Mouse (Mus musculus) kidney, adult 2 months (tissue): ENCODE data around the gene Spata2. TPM values are rescaled to one million over a fixed set of nuclear protein-coding genes. Genes with fewer than 3 reads are reported as not detected.

Source experiments
- DNase-seq: peaks from one replicate; pipeline ENCODE4 v3.0.0; 2021
- H3K27ac ChIP-seq: fragments of 200-500 bp; 2 replicates; pipeline ENCODE4 v1.5.1; 2012; ENCODE audit warnings: low read depth, low read length, control low read depth, inconsistent platforms; ENCODE audit not compliant: insufficient read depth
- H3K27me3 ChIP-seq: fragments of 200-500 bp; replicated peaks from 2 replicates; pipeline ENCODE4 v1.6.1; 2012; ENCODE audit warnings: mild to moderate bottlenecking, moderate library complexity, low read length, inconsistent platforms; ENCODE audit not compliant: control insufficient read depth, insufficient read depth
- H3K36me3 ChIP-seq: fragments of 200-500 bp; 2 replicates; pipeline ENCODE4 v1.6.1; 2012; ENCODE audit warnings: mild to moderate bottlenecking, moderate library complexity, low read length, inconsistent platforms; ENCODE audit not compliant: control insufficient read depth, insufficient read depth
- H3K4me1 ChIP-seq: fragments of 200-500 bp; 2 replicates; pipeline ENCODE4 v1.6.1; 2011; ENCODE audit warnings: low read length; ENCODE audit not compliant: control insufficient read depth, insufficient read depth
- H3K4me3 ChIP-seq: fragments of 200-500 bp; 2 replicates; pipeline ENCODE4 v1.5.1; 2011; ENCODE audit warnings: mild to moderate bottlenecking, low read depth, low read length, control low read depth; ENCODE audit not compliant: insufficient read depth
- CTCF ChIP-seq: fragments of 200-500 bp; conservative IDR thresholded peaks from 2 replicates; pipeline ENCODE4 v1.5.1; 2011; ENCODE audit warnings: low read depth, mild to moderate bottlenecking, control low read depth, low read length, moderate library complexity, mixed read lengths; ENCODE audit not compliant: insufficient read depth, insufficient read length
- POLR2A ChIP-seq: fragments of 200-500 bp; IDR thresholded peaks from one replicate; pipeline ENCODE4 v1.6.1; 2011; ENCODE audit warnings: low read depth, low read length, control low read depth
- WGBS: fragments of 180-500 bp; shearing (Covaris S2); methylation state at CpG from one replicate; pipeline ENCODE4 v1.1.7; 2018; 5-methylcytosine and 5-hydroxymethylcytosine counted together
- polyA plus RNA-seq: library from polyadenylated mRNA; depleted of rRNA; stranded (reverse); fragments of >200 nt; gene quantifications from 2 replicates; pipeline ENCODE4 v1.2.3, GENCODE M21; 2012

Spata2 gene
- polyA plus RNA-seq, 1 experiment, result 26.5 TPM

- WGBS, result 74% methylated on average over 4 of the region's 4 CpGs
- DNase-seq, result no peak
- no peak for TF ChIP-seq CTCF
- TF ChIP-seq POLR2A, result no peak
- Histone ChIP-seq H3K4me3 (no peak overlapping the region), H3K36me3 (peaks cover 4% of the 10 kb centered on the region), H3K27me3 (no peaks in the 10 kb centered on the region), H3K4me1 (peaks cover 42% of the 10 kb centered on the region), H3K27ac (no peak overlapping the region)
Observed at GRCm38 (mm10) chr2:167486573-167486972, 6.1 kb downstream of the Spata2 start.

- Histone ChIP-seq H3K4me3 (no peak overlapping the region), H3K27me3 (no peaks in the 10 kb centered on the region), H3K36me3 (peaks cover 4% of the 10 kb centered on the region), H3K4me1 (peaks cover 35% of the 10 kb centered on the region), H3K27ac (peak overlapping the region; percentile 36)
- peak; percentile 89 for DNase-seq
- 22% methylated on average over 7 of the region's 7 CpGs for WGBS
- TF ChIP-seq CTCF (no peak), POLR2A (no peak)
Observed at GRCm38 (mm10) chr2:167485501-167486377, 6.9 kb downstream of the Spata2 start.

GRCm38 (mm10) chr2:167484932-167485331 lies 7.8 kb downstream of the Spata2 start:
- H3K4me1 ChIP-seq, result peaks cover 35% of the 10 kb centered on the region
- no peak for DNase-seq
- WGBS, result 86% methylated on average over 11 of the region's 11 CpGs
- no peaks in the 10 kb centered on the region for H3K27me3 ChIP-seq
- TF ChIP-seq POLR2A, result no peak
- TF ChIP-seq CTCF, result no peak
- H3K27ac ChIP-seq, result no peak overlapping the region
- H3K4me3 ChIP-seq, result no peak overlapping the region
- peaks cover 4% of the 10 kb centered on the region for H3K36me3 ChIP-seq

- 93% methylated on average over 24 of the region's 24 CpGs for WGBS
- no peak overlapping the region for H3K27ac ChIP-seq
- DNase-seq, result no peak
- TF ChIP-seq CTCF, result no peak
- H3K4me1 ChIP-seq, result peaks cover 35% of the 10 kb centered on the region
- no peak overlapping the region for H3K4me3 ChIP-seq
- no peaks in the 10 kb centered on the region for H3K27me3 ChIP-seq
- H3K36me3 ChIP-seq, result peaks cover 4% of the 10 kb centered on the region
Observed at GRCm38 (mm10) chr2:167483827-167484410, 8.8 kb downstream of the Spata2 start.

- H3K4me1 ChIP-seq, result peaks cover 32% of the 10 kb centered on the region
Observed at GRCm38 (mm10) chr2:167483081-167483826, 9.4 kb downstream of the Spata2 start.

GRCm38 (mm10) chr2:167482681-167483080 lies 10.0 kb downstream of the Spata2 start:
- TF ChIP-seq POLR2A, result no peak
- TF ChIP-seq CTCF, result no peak
- H3K27me3 ChIP-seq, result no peaks in the 10 kb centered on the region
- DNase-seq, result peak; percentile 36
- H3K4me1 ChIP-seq, result peaks cover 31% of the 10 kb centered on the region
- WGBS, result 54% methylated on average over 4 of the region's 4 CpGs
- H3K36me3 ChIP-seq, result peaks cover 4% of the 10 kb centered on the region
- H3K4me3 ChIP-seq, result no peak overlapping the region
- H3K27ac ChIP-seq, result no peak overlapping the region

More at GRCm38 (mm10) chr2:167483081-167483826, 9.4 kb downstream of the Spata2 start:
- peak; percentile 74 for DNase-seq
- TF ChIP-seq CTCF (no peak), POLR2A (no peak)
- no peak overlapping the region for H3K4me3 ChIP-seq
- 70% methylated on average over 27 of the region's 27 CpGs for WGBS
- no peaks in the 10 kb centered on the region for H3K27me3 ChIP-seq
- peaks cover 4% of the 10 kb centered on the region for H3K36me3 ChIP-seq
- H3K27ac ChIP-seq, result no peak overlapping the region

GRCm38 (mm10) chr2:167479501-167479900 lies 13.2 kb downstream of the Spata2 start:
- no peaks in the 10 kb centered on the region for H3K27me3 ChIP-seq
- peaks cover 14% of the 10 kb centered on the region for H3K4me1 ChIP-seq
- peaks cover 4% of the 10 kb centered on the region for H3K36me3 ChIP-seq
- no peak overlapping the region for H3K4me3 ChIP-seq
- no peak for TF ChIP-seq CTCF
- DNase-seq, result no peak
- 92% methylated on average over 1 of the region's 1 CpGs for WGBS
- H3K27ac ChIP-seq, result no peak overlapping the region
